Comparison of ENCODE assay signal across 11 mouse cellular contexts in genomic region chr15:57590597-57591219, GRCm38 (mm10).
DNase-seq lines count a peak whose midpoint lies in the region; ATAC-seq lines count a peak whose summit lies in the region.
"Had no signal": no experiment of that assay in that cellular context is flagged by ENCODE, and none has a peak within 500 bp of the region (broad histone marks: within the 10 kb centered on the region; RNA-seq: fewer than 3 reads in every experiment).

No protein-coding gene starts in this region.

- intact Hi-C loops in heart, postnatal 25 days (cut with DNase I): no loop called here

- peaks cover 26% of the 10 kb centered on the region for H3K4me1 ChIP-seq in heart, embryonic 12.5 days (replicated peaks)
- peaks cover 14% of the 10 kb centered on the region for H3K4me1 ChIP-seq in midbrain, embryonic 15.5 days
- H3K4me1 ChIP-seq in midbrain, embryonic 13.5 days (replicated peaks): peaks cover 19% of the 10 kb centered on the region
- peaks cover 12% of the 10 kb centered on the region for H3K4me1 ChIP-seq in stomach, embryonic 15.5 days
- peaks cover 14% of the 10 kb centered on the region for H3K4me1 ChIP-seq in neural tube, embryonic 15.5 days

- no peak overlapping the region for H3K27ac ChIP-seq in heart, embryonic 12.5 days (ENCODE audit: poor library complexity, severe bottlenecking)
- no peak overlapping the region for H3K27ac ChIP-seq in midbrain, embryonic 15.5 days
- no peak overlapping the region; the same call in 1 of the 2 replicates for H3K27ac ChIP-seq in midbrain, embryonic 13.5 days
- H3K27ac ChIP-seq in stomach, embryonic 15.5 days: peak overlapping the region; percentile 44; the same call in 1 of the 2 replicates
- no peak overlapping the region for H3K27ac ChIP-seq in neural tube, embryonic 15.5 days (replicated peaks)
- H3K27ac ChIP-seq: limb, embryonic 12.5 days had no signal

- no peak overlapping the region for H3K4me2 ChIP-seq in heart, embryonic 12.5 days
- H3K4me2 ChIP-seq in midbrain, embryonic 15.5 days: no peak overlapping the region
- no peak overlapping the region for H3K4me2 ChIP-seq in midbrain, embryonic 13.5 days (replicated peaks)
- H3K4me2 ChIP-seq in stomach, embryonic 15.5 days: no peak overlapping the region
- no peak overlapping the region for H3K4me2 ChIP-seq in neural tube, embryonic 15.5 days

- H3K27me3 ChIP-seq in heart, embryonic 12.5 days (replicated peaks): no peaks in the 10 kb centered on the region
- no peaks in the 10 kb centered on the region for H3K27me3 ChIP-seq in midbrain, embryonic 15.5 days (replicated peaks)
- no peaks in the 10 kb centered on the region for H3K27me3 ChIP-seq in midbrain, embryonic 13.5 days
- no peaks in the 10 kb centered on the region for H3K27me3 ChIP-seq in stomach, embryonic 15.5 days (replicated peaks)
- H3K27me3 ChIP-seq in neural tube, embryonic 15.5 days (replicated peaks): no peaks in the 10 kb centered on the region
- H3K27me3 ChIP-seq: limb, embryonic 12.5 days had no signal

- 33% methylated on average over 7 of the region's 7 CpGs for WGBS in heart, embryonic 12.5 days
- 51% methylated on average over 7 of the region's 7 CpGs for WGBS in midbrain, embryonic 15.5 days
- 61% methylated on average over 7 of the region's 7 CpGs for WGBS in midbrain, embryonic 13.5 days
- WGBS in stomach, embryonic 15.5 days: 36% methylated on average over 7 of the region's 7 CpGs
- WGBS in neural tube, embryonic 15.5 days: 56% methylated on average over 7 of the region's 7 CpGs

- peak; percentile 51 for ATAC-seq in heart, embryonic 12.5 days (ENCODE audit: insufficient number of reproducible peaks, low FRiP score)
- ATAC-seq in midbrain, embryonic 15.5 days (replicated peaks): peak; percentile 49
- no peak for ATAC-seq in midbrain, embryonic 13.5 days
- ATAC-seq in stomach, embryonic 15.5 days (ENCODE audit: insufficient read depth, low FRiP score, low read depth): peak; percentile 33; the same call in 1 of the 2 replicates
- ATAC-seq in neural tube, embryonic 15.5 days (ENCODE audit: low FRiP score): no peak

- no peak for DNase-seq in heart, postnatal 25 days (ENCODE audit: low spot score)
- DNase-seq in heart, postnatal 4 days: peak; percentile 46
- no peak for DNase-seq in spleen, adult 18-20 months
- DNase-seq: adrenal gland, postnatal 25 days; thymus, adult 18-20 months had no signal

- no peaks in the 10 kb centered on the region for H3K9me3 ChIP-seq in heart, embryonic 12.5 days (replicated peaks)
- H3K9me3 ChIP-seq in midbrain, embryonic 15.5 days: no peaks in the 10 kb centered on the region
- H3K9me3 ChIP-seq in midbrain, embryonic 13.5 days: no peaks in the 10 kb centered on the region
- no peaks in the 10 kb centered on the region for H3K9me3 ChIP-seq in stomach, embryonic 15.5 days
- no peaks in the 10 kb centered on the region for H3K9me3 ChIP-seq in neural tube, embryonic 15.5 days (replicated peaks)
- H3K9me3 ChIP-seq: limb, embryonic 12.5 days had no signal

- no peaks in the 10 kb centered on the region for H3K36me3 ChIP-seq in heart, embryonic 12.5 days
- no peaks in the 10 kb centered on the region for H3K36me3 ChIP-seq in midbrain, embryonic 15.5 days (replicated peaks)
- no peaks in the 10 kb centered on the region for H3K36me3 ChIP-seq in midbrain, embryonic 13.5 days
- no peaks in the 10 kb centered on the region for H3K36me3 ChIP-seq in stomach, embryonic 15.5 days
- H3K36me3 ChIP-seq in neural tube, embryonic 15.5 days: no peaks in the 10 kb centered on the region
- H3K36me3 ChIP-seq: limb, embryonic 12.5 days had no signal

- H3K4me3 ChIP-seq in heart, embryonic 12.5 days: no peak overlapping the region
- no peak overlapping the region for H3K4me3 ChIP-seq in midbrain, embryonic 15.5 days
- no peak overlapping the region for H3K4me3 ChIP-seq in midbrain, embryonic 13.5 days (replicated peaks)
- H3K4me3 ChIP-seq in stomach, embryonic 15.5 days (replicated peaks): no peak overlapping the region
- no peak overlapping the region for H3K4me3 ChIP-seq in neural tube, embryonic 15.5 days (replicated peaks)
- H3K4me3 ChIP-seq: limb, embryonic 12.5 days had no signal

- H3K9ac ChIP-seq in heart, embryonic 12.5 days: no peak overlapping the region
- H3K9ac ChIP-seq in midbrain, embryonic 15.5 days: no peak overlapping the region
- H3K9ac ChIP-seq in midbrain, embryonic 13.5 days (replicated peaks): no peak overlapping the region
- no peak overlapping the region for H3K9ac ChIP-seq in stomach, embryonic 15.5 days
- H3K9ac ChIP-seq in neural tube, embryonic 15.5 days (replicated peaks): no peak overlapping the region
- H3K9ac ChIP-seq: limb, embryonic 12.5 days had no signal

Comparison
In these comparisons a context has a peak if more than half of its experiments do, and no peak if none do; other contexts are left out.
1. ATAC-seq: peak in heart, embryonic 12.5 days (single experiment), midbrain, embryonic 15.5 days (single experiment) and stomach, embryonic 15.5 days (single experiment); none in midbrain, embryonic 13.5 days (single experiment) and neural tube, embryonic 15.5 days (single experiment).